Mouse (Mus musculus) fat pad, adult 2 months (tissue): ENCODE data around the gene Bola1.
"Not testable (repeated sequence)": the region's sequence is repeated elsewhere in the genome, so short reads cannot be mapped to it uniquely, and the experiment has no call there.

ENCODE experiments used
- DNase-seq: peaks from one replicate; pipeline ENCODE4 v3.0.0-alpha.2; 2011; ENCODE audit warnings: low read depth, low spot score; ENCODE audit errors: extremely low read depth

The Bola1 gene

DNA sequence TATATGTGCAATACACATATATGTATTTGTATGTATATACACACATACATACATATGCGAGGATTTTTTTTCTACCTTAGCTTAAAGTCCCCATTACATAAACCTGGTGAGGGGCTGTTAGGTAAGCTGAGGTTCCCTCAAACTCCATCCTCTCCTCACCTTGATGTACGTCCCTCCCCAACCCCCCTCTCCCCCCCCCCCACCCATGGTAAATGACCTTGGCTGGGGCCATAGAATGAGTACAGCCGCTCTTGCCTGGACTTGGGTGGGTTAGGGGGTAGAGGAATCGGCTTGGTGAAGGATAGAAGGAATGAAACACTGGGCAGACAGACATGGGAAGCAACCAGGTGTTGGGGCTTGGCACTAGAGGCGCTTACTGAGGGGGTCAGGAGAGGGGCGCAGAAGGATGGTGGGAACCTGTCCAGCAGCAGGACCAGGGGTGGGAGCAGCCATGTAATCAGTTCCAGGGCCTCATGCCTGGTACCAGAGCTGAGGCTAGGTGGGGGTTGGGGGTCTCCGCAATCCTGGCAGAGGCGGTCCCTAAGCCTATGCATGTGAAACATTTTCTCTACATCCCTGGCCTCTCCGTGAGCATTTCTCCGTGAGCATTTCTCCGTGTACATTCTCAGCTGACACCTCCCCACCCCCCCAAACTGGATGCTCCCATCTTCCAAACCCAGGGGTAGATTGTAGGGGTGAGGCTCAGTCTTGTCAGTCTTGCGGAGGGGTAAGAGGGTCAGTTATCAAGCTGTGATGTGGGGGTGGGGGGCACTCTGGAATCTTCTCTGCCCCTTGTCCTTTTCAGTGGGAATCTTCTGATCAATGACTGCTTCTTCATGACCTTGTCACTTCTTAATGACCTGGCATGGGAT, 37.8 kb downstream of the Bola1 start:
- no peak for DNase-seq

DNA sequence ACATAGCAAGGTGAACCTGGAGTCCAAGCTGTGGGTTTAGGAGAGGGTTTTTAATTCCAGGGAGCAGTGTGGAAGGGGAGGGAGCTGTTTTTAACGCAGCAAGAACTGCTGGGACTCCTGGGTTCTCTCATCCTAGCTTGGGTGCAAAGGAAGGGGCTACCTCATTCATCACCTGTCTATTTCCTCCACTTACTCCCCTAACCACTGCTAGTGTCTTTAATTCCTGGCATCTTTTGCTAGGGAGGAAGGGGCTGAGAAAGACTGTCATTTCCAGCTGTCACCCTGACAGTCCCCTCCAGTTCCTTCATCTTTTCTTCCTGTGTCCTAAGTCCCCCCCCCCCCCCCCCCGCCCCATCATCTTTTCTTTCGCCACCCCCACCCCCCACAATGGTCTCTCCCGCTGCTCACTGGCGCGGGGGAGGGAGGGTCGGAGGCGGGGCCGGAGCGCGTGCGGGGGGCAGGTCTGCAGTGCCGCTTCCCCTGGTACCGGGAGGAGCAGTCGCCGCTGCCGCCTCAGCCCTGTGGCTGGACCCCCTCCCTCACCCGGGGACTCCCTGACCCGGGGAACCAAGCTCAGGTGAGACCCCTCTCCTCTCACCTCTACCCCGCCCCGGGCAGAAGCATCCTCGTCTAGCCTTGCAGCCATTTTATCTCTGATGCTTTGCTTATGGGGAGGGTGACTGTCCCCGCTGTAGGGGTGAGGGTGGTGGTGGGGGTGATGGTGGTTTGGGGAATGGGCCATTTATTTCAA, 38.6 kb downstream of the Bola1 start, which contains the start of gene Sv2a:
Gene Sv2a (plus strand): TSS at position 425 of the 751 bp plus-strand sequence.
- DNase-seq: no peak

DNA sequence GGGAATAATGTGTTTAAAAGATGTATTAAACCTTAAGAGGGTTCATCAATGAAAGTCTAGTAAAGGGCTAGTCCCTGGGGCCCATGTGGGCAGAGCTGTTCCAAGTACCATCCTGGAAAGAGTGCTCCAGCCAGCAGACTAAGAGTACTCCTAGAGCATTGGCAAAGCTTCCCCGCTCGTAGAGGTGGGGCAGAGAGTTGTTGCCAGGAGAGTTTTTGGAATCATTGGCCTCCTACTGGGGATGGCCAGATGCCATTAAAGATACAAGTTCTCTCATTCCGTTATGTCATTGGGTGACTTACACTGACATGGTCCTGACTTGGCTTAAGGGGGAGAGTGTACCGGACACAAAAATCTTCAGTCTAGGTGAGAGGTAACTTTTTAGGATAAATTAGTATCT, 40.0 kb downstream of the Bola1 start:
- no peak for DNase-seq

DNA sequence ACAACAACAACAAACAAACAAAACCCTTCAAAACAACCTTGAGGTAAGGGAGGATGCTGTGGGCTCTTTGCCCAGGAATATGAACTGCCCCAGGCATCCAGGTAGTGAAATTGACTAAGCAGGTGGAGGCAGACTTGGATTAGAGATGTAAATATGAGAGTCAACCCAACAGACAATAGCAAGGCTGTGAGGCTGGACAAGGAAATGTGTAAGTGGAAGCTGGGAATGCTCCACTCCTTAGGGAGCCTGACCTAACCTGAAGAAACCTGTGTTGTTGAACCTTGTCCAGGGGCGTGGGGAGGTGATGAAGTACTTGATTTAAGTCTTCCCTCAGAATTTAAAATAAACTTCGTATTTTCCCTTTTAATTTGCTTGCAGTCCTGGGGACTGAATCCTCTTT, 40.6 kb downstream of the Bola1 start:
- DNase-seq: no peak

DNA sequence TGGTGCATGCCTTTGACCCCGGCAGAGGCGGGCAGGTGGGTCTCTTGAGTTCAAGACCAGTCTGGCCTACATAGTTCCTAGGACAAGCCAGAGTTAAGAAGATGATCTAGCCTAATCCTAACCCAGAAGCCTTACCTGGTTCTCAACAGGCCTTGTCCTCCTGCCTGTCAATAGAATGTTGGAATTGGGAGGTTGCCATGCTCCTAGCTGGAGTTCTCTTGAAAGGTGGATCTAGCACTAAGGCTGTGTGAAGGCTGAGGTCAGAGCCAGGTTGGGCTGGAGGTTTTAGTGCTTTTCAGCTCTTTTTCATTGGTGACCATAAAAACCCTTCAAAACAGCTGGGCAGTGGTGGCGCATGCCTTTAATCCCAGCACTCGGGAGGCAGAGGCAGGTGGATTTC, 41.1 kb downstream of the Bola1 start:
- DNase-seq: no peak

DNA sequence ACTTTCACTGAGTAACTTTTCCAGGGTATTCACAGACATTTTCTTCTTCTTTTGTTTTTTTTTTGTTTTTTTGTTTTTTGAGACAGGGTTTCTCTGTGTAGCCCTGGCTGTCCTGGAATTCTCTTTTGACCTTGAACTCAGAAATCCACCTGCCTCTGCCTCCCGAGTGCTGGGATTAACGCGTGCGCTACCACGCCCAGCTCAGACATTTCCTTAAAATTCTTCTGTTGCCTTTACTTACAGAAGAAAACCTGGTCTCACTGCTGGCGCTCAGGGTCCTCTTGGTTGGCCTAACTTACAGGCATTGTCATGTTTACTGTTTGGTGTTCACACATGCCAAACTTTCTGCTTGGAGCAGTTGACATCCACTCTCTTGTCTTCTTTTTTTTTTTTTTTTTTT, 44.3 kb downstream of the Bola1 start:
- no peak for DNase-seq

DNA sequence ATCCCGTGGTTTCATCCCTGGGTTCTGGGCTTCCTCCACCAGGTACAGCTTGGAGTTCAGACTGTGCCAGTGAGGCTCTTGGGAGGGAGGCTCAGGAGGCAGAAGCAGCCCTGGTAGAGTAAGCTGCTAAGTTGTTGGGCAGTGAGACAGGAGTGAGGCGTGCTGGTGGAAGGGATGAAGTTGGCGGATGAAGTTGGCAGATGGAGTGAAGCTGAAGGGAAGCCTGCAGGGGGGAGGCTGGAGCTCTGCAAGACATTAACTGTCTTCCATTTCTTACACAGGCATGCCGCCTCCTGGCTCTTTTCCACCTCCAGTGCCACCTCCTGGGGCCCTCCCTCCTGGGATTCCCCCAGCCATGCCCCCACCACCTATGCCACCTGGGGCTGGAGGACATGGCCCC, 45.5 kb downstream of the Bola1 start:
- not testable (repeated sequence) for DNase-seq

DNA sequence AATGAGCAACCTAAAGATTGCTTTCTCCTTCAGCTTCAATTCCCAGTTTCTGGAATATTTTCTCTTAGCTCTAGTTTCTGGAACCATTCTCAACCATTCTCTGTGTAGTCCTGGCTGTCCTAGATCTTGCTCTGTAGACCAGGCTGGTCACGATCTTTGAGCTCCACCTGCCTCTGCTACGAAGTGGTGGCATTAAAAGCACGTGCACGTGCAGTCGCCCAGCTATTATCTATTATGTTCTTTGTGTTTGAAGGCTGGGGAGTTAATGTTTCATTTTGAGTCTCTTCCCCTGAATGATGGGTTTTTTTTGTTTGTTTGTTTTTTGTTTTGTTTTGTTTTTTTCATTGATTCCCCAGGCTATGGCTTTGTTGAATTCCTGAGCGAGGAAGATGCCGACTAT, 46.3 kb downstream of the Bola1 start:
- no peak for DNase-seq

DNA sequence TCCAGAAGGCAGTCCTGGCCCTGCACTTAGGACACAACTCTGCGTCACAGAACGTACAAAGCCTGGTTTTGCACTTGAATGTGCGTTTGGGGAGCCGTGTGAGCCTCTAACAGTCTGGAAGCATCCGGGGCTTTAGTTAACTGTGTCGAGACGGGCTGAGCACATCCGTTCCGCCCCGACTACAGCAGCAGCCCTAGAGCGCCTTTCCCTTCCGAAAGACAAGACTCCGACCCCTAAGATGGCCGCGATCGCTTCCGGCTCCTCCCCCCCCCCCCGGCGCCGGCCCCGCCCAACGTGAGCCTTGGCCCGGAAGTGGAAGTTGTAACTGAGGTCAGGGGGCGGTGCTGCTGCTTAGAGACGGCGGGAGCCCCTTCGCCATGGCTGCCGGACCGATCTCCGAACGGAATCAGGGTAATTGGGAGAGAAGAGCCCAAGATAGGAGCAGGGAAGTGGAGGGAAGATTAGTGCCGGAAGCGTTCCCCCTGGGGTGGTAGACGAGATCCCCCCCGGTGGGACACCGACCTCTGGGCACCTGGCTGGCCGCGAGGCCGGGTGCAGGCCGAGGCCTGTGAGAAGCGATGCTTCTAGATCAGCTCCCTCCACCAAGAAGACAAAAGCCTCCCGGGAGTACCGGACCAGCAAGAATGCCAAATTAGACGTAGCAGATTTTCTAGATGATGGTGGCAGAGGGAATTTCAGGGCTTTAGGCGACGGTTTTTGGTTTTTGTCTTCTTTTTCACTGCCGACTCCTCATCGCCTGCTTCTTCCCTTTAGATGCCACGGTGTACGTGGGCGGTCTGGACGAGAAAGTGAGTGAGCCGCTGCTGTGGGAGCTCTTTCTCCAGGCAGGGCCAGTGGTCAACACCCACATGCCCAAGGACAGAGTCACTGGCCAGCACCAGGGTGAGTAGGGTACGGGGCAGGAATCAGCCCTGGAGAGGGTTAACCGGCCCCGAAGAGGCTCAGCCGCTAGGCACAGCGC, 47.0 kb downstream of the Bola1 start, which contains the start of gene Sf3b4:
Gene Sf3b4 (plus strand): TSS at position 136 of the 982 bp plus-strand sequence.
- DNase-seq: no peak

DNA sequence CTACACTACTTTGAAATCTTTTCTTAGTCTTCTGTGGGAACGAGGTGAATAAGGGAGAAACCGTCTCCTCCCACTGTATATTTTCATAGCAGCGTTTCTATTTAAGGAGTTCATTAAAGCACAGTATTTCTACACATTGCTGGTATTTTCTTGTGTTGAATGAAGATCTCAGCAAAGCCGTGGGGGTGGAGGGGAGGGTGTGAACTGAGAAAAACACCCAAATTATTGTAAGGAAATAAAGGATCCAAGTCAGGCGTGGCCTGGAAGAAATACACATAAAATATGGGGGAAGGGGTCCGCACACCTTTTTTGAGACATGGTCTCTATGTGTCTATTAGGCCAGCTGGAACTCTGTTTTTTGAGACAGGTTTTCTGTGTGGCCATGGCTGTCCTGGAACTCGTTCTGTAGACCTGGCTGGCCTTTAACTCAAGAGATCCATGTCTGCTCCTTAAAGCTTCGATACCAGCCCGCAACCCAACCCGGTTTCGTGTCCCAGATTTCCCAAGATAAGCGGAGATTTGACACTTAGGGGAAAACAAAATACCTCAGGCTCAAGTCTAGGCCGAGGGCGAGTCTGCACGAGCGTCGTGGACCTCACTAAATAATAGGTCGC, 47.8 kb downstream of the Bola1 start:
- no peak for DNase-seq

DNA sequence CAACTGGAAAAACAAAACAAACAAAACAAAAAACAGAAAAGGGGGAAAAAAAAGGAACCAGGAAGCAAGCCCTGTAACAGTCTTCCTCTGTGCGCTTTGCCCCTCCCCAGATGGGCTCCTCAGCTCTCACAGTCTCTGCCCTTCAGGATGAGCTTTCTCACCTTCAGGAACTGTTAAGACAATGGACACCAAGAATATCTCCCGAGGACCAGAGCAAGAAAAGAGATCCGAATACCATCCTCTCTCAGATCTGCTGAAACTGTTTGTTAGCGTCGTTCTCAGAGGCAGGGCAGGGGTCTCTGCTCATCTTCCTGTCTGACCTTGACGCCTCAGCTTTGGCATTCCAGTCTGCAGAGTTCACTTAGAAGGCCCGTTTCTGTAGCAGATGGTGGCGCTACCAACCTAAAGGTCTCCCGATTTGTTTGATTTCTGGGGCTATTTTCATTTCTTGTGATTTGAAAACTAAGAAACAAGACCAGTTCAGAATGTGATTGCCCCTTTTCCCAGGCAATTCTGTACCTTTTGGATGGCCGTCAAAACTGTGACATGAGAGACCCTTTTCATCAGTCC, 48.4 kb downstream of the Bola1 start:
- DNase-seq: no peak

DNA sequence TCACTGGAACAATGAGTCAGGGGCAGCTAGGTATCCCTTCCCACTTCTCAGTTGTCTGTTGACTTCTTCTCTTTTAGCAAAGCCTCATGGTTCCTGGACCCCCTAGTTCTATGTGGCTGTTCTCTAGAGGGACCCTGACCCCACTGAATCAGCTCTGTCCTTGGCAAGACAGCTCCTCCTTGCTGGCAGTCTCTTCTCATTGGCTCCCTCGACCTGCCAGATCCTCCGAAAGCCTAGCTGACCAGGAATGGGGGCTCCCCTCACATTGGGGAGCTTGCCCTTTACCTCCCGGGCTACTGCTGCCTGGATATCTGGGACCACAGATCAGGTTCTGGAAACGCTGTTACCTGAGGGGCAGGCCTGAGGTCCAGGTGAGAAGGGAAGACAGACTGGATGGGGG, 49.2 kb downstream of the Bola1 start:
- DNase-seq: no peak

DNA sequence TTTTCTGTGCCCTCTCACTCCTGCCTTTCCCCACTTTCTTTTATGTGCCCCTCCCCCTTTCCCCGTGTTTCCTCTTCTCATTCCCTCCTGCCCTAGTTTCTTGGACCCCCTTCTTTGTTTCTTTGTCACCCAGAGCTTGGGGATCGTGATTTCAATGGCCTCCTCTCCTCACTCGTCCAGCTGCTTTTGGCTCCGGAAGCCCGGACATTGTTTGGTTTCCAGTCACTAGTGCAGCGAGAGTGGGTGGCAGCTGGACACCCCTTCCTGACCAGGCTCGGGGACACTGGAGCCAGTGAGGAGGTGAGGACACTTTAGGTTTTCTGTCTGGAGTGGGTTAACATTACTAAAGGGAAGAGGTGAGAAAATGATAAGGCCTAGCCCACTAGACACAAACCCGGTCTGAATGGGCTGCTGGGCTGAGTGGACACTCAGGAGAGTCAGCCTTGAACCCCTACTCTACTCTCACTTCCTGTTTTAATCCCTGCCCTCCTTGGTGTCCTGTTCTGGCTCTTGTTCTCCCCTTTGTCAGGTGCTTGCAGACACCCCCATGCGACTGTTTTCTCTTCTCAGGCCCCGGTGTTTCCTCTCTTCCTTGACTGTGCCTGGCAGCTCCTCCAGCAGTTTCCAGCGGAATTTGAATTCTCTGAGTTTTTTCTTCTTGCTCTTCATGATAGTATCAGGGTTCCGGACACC, 50.9 kb downstream of the Bola1 start:
- no peak for DNase-seq

DNA sequence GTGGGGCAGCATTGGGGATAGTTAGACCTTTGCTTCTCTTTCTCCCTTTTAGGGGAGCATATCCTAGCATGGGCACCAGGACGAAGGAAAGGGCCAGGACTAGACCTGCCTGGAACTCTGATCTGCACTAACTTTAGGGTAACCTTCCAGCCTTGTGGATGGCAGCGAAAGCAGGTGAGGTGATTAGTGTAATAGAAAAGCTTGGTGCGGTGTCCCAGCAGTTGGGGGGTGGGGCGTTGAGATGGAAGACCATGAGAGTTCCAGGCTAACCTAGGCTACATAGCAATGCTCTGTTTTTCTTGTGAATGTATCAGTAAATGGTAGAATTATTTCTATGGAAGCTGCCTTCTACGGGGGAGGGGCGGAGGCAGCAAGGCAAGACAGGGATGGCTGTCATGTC, 56.5 kb downstream of the Bola1 start:
- no peak for DNase-seq

DNA sequence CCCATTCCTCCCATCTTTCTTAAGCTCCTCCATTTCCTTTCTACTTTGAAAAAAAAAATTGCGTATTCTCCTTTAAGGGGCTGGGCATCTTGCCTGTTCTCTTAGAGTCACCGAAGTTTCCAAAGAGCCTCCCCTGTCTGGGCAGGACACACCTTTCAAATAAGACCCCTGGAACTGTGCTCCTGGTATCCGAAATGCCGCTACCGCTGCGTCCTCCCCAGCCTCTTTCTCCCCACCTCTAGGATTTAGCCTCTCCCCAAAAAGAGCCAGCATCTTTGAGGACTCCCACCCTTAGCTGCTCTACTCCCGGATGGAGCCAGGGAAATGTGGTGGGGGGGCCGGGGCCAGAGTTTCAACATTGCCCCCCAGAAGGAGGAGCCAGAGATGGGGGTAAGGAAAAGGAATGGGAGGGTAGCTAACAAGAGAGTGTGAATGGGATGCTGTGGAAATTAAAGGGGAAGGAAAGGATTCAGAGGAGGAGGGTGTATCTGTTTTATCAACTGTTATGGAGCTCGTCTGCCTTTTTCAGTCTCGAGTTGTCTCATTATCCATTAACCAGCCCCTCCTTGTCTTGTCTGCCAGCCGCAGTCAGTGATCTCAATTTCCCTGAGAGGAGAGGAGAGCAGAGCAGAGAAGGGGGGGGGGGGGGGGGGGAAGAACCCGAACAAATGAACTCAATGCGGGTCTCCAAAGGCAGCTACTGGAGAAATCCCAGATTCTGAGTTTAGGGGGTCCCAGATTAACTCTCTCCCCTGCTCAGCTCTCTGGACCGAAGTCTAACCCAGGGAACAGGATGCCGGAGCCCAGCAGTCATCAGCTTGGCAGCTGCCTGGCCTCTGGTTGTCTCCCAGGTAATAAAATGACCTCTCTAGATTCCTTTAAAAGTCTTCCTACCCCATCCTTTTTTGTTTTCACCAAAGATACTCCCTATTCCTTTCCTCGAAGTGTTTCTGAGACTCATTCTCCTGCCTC, 57.4 kb downstream of the Bola1 start, which contains the start of gene Mtmr11:
Gene Mtmr11 (plus strand): TSS at position 136 of the 972 bp plus-strand sequence.
- DNase-seq: no peak

DNA sequence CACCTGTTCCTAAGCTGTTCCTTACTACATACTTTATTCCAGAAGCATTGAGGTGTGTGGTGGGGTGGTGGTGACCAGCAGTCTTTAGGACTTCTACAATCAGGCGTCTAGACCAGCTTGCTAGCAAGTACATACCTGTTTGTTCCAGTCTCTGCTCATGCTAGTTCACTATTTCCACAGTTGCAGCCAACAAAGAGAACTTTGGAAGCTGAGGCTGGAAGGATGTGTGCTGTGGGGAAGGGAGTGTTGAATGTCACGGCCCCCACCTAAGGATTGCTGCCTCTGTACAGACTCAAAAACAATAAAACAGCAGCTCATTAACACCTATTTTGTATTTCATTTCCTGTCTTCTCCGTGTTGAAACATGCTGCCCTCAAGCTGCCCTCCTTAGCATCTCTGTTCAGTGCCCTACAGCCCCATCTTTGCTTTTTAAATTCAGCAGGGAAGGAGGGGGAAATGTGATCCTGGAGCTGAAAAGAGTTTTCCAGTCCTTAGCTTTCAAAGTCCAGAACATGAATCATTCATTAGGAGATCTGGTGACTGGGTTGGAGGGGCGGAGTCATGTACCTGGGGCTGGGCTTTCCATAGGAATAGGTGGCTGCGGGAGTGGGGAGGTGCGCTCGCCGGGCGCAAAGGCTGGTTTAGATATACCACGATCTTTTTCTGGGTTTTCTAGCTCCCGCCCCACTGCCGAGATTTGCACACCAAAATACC, 58.5 kb downstream of the Bola1 start:
- no peak for DNase-seq

DNA sequence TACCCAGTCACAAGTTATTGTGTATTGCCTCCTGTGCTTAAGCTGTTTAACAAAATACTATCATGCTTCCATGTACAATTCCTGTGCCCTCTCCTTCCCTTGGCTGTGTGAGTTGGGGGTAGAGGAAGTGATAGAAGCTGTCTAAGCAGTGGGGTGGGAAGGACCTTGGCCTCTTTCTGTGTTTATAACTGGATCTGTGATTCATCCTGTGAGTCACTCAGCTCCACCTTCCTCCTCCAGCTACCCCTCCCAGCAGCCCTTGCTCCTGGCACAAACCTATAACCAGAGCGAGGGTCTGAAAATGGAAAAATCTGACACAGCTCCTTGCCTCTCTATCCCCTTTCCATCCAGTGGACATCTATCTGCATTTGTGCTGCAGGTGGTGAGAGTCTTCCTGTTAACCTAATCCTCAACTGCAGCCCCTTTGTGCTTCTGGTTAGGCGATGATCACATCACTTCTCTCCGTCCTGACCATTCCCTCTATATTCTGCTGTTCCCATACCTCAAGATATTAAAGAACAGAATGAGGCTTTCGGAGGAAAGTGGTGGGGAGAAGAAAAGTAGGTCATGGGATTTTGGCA, 59.2 kb downstream of the Bola1 start:
- no peak for DNase-seq
